Mouse (Mus musculus) stomach, embryonic 15.5 days (tissue): ENCODE results near the gene Kmt2b. TPM values are rescaled to one million over a fixed set of nuclear protein-coding genes. Genes with fewer than 3 reads are reported as not detected.

Source experiments
- ATAC-seq: fragments of 200-750 bp; cut with Nextera tagmentation; 2 replicates; pipeline ENCODE4 v1.8.0; 2017; ENCODE audit warnings: low read depth, moderate number of reproducible peaks, moderate TSS enrichment; ENCODE audit not compliant: insufficient read depth, low FRiP score
- H3K27ac ChIP-seq: fragments of 300-500 bp; sonication (generic); 2 replicates; pipeline ENCODE4 v1.5.1; 2015; ENCODE audit warnings: mild to moderate bottlenecking, inconsistent platforms
- H3K27me3 ChIP-seq: fragments of 300-500 bp; sonication (generic); replicated peaks from 2 replicates; pipeline ENCODE4 v1.6.1; 2015; ENCODE audit warnings: inconsistent platforms
- H3K36me3 ChIP-seq: fragments of 300-500 bp; sonication (generic); 2 replicates; pipeline ENCODE4 v1.6.1; 2015; ENCODE audit warnings: inconsistent platforms
- H3K4me1 ChIP-seq: fragments of 300-500 bp; sonication (generic); 2 replicates; pipeline ENCODE4 v1.6.1; 2015; ENCODE audit warnings: inconsistent platforms
- H3K4me2 ChIP-seq: fragments of 300-500 bp; sonication (generic); 2 replicates; pipeline ENCODE4 v1.6.1; 2015; ENCODE audit warnings: mild to moderate bottlenecking, inconsistent platforms
- H3K4me3 ChIP-seq: fragments of 300-500 bp; sonication (generic); replicated peaks from 2 replicates; pipeline ENCODE4 v1.5.1; 2015; ENCODE audit warnings: inconsistent platforms
- H3K9ac ChIP-seq: fragments of 300-500 bp; sonication (generic); 2 replicates; pipeline ENCODE4 v1.6.1; 2015; ENCODE audit warnings: inconsistent platforms
- H3K9me3 ChIP-seq: fragments of 300-500 bp; sonication (generic); 2 replicates; pipeline ENCODE4 v1.6.1; 2016; ENCODE audit warnings: inconsistent platforms
- WGBS: fragments of 180-500 bp; shearing (Covaris S2); methylation state at CpG from one replicate; pipeline ENCODE4 v1.1.7; 2015; 5-methylcytosine and 5-hydroxymethylcytosine counted together
- polyA plus RNA-seq: library from polyadenylated mRNA; unstranded; fragments of >200 nt; fragmentation: Nextera tagmentation; extraction: Ambion mirVana; gene quantifications from 2 replicates; pipeline ENCODE4 v1.2.1, GENCODE M21; 2015

The Kmt2b gene
- polyA plus RNA-seq, 1 experiment from 2014 or later = 8.4 TPM

GRCm38 (mm10) chr7:30585170-30585569 lies 3.4 kb downstream of the Kmt2b start:
- WGBS = 93% methylated on average over 7 of the region's 7 CpGs
- H3K9ac ChIP-seq = no peak overlapping the region
- no peaks in the 10 kb centered on the region for H3K27me3 ChIP-seq
- H3K36me3 ChIP-seq = peaks cover 66% of the 10 kb centered on the region
- H3K9me3 ChIP-seq = no peaks in the 10 kb centered on the region
- H3K27ac ChIP-seq = no peak overlapping the region
- peaks cover 18% of the 10 kb centered on the region for H3K4me1 ChIP-seq
- no peak for ATAC-seq
- no peak overlapping the region for H3K4me3 ChIP-seq
- H3K4me2 ChIP-seq = no peak overlapping the region

DNA sequence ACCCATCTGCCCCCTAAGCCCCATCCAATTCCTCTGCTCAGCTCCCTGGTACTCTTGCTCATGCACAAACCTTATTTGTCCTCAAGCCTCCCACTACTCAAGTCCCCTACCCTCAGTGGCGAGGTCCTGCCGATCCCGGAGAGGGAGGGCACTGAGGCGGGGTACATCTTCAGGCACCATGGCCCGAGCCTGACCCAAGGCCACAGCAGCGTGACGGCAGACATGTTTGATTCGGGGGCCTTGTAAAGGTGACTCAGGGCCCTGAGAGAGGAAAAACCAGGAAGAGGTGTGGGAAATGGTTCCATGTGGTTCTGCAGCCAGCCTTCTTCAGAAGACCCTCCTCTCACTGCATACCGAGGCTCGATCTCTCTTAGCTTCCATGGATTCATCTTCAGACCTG lies 4.2 kb downstream of the Kmt2b start:
- Histone ChIP-seq H3K9me3 (no peaks in the 10 kb centered on the region), H3K4me1 (peaks cover 12% of the 10 kb centered on the region), H3K4me3 (no peak overlapping the region), H3K4me2 (no peak overlapping the region), H3K36me3 (peaks cover 75% of the 10 kb centered on the region), H3K27ac (no peak overlapping the region), H3K9ac (no peak overlapping the region), H3K27me3 (no peaks in the 10 kb centered on the region)
- 93% methylated on average over 10 of the region's 10 CpGs for WGBS
- no peak for ATAC-seq

- Histone ChIP-seq H3K9ac (no peak overlapping the region), H3K27me3 (no peaks in the 10 kb centered on the region), H3K36me3 (peaks cover 94% of the 10 kb centered on the region), H3K27ac (no peak overlapping the region), H3K9me3 (no peaks in the 10 kb centered on the region), H3K4me3 (no peak overlapping the region), H3K4me2 (no peak overlapping the region), H3K4me1 (peaks cover 2% of the 10 kb centered on the region; the same call in 1 of the 2 replicates)
- no peak for ATAC-seq
- WGBS = 95% methylated on average over 16 of the region's 16 CpGs
These were observed 7.0 kb downstream of the Kmt2b start for GRCm38 (mm10) chr7:30581547-30581946.

- no peaks in the 10 kb centered on the region for H3K9me3 ChIP-seq
- no peak overlapping the region for H3K4me2 ChIP-seq
- H3K9ac ChIP-seq = no peak overlapping the region
- no peak overlapping the region for H3K27ac ChIP-seq
- H3K36me3 ChIP-seq = peaks cover 94% of the 10 kb centered on the region
- ATAC-seq = no peak
- H3K27me3 ChIP-seq = no peaks in the 10 kb centered on the region
- WGBS = 91% methylated on average over 8 of the region's 8 CpGs
- no peaks in the 10 kb centered on the region for H3K4me1 ChIP-seq
- no peak overlapping the region for H3K4me3 ChIP-seq
These were observed 8.6 kb downstream of the Kmt2b start for GRCm38 (mm10) chr7:30579950-30580349.

GRCm38 (mm10) chr7:30572969-30573368 lies 15.6 kb downstream of the Kmt2b start:
- no peak overlapping the region for H3K9ac ChIP-seq
- no peak overlapping the region for H3K27ac ChIP-seq
- no peak overlapping the region for H3K4me3 ChIP-seq
- H3K9me3 ChIP-seq = no peaks in the 10 kb centered on the region
- peaks cover 88% of the 10 kb centered on the region for H3K36me3 ChIP-seq
- no peaks in the 10 kb centered on the region for H3K27me3 ChIP-seq
- 77% methylated on average over 2 of the region's 2 CpGs for WGBS
- no peak overlapping the region for H3K4me2 ChIP-seq
- no peak for ATAC-seq
- no peaks in the 10 kb centered on the region for H3K4me1 ChIP-seq

GRCm38 (mm10) chr7:30572389-30572788 lies 16.1 kb downstream of the Kmt2b start:
- WGBS = 79% methylated on average over 5 of the region's 5 CpGs
- ATAC-seq = no peak
- no peak overlapping the region for H3K4me2 ChIP-seq

GRCm38 (mm10) chr7:30567555-30567954 lies 21.0 kb downstream of the Kmt2b start:
- H3K4me2 ChIP-seq = no peak overlapping the region
- 93% methylated on average over 11 of the region's 11 CpGs for WGBS
- no peak overlapping the region for H3K27ac ChIP-seq
- peaks cover 6% of the 10 kb centered on the region; the same call in 1 of the 2 replicates for H3K4me1 ChIP-seq
- ATAC-seq = no peak
- H3K9me3 ChIP-seq = no peaks in the 10 kb centered on the region
- H3K27me3 ChIP-seq = no peaks in the 10 kb centered on the region
- no peak overlapping the region for H3K4me3 ChIP-seq
- H3K9ac ChIP-seq = no peak overlapping the region
- peaks cover 43% of the 10 kb centered on the region for H3K36me3 ChIP-seq

More at GRCm38 (mm10) chr7:30572389-30572788, 16.1 kb downstream of the Kmt2b start:
- Histone ChIP-seq H3K9ac (no peak overlapping the region), H3K27ac (no peak overlapping the region), H3K9me3 (no peaks in the 10 kb centered on the region), H3K36me3 (peaks cover 82% of the 10 kb centered on the region), H3K27me3 (no peaks in the 10 kb centered on the region), H3K4me3 (no peak overlapping the region), H3K4me1 (no peaks in the 10 kb centered on the region)

DNA sequence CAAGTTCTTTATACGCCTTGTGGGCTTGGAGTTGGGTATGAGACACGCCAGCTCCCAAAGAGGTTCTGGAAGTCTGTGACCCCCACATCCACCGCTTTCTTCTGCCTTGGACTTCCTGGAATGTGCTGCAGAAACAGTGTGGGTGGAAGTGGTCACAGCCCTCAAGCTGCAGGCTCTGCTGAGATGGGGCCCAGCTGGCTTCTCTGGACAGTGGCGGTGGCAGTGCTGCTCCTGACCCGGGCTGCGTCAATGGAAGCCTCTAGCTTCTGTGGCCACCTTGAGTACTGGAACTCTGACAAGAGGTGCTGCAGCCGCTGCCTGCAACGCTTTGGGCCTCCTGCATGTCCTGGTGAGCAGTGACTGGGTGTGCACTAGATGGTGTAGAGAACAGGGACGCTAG lies 22.5 kb downstream of the Kmt2b start:
- Histone ChIP-seq H3K4me1 (peaks cover 6% of the 10 kb centered on the region; the same call in 1 of the 2 replicates), H3K9ac (no peak overlapping the region), H3K9me3 (no peaks in the 10 kb centered on the region), H3K4me3 (no peak overlapping the region), H3K36me3 (peaks cover 34% of the 10 kb centered on the region), H3K27ac (no peak overlapping the region), H3K27me3 (no peaks in the 10 kb centered on the region), H3K4me2 (no peak overlapping the region)
- 82% methylated on average over 9 of the region's 9 CpGs for WGBS
- no peak for ATAC-seq

GRCm38 (mm10) chr7:30564970-30565571 lies 23.5 kb downstream of the Kmt2b start, which contains the start of gene Igflr1:
Gene Igflr1, plus strand, starts transcription at chr7:30565427.
- no peak for ATAC-seq
- Histone ChIP-seq H3K9me3 (no peaks in the 10 kb centered on the region), H3K36me3 (peaks cover 25% of the 10 kb centered on the region), H3K4me3 (peak within 1 kb of the TSS; percentile 88; the same call in 1 of the 2 replicates), H3K4me1 (peaks cover 6% of the 10 kb centered on the region; the same call in 1 of the 2 replicates), H3K4me2 (peak within 1 kb of the TSS; percentile 70; the same call in 1 of the 2 replicates), H3K9ac (no peak within 1 kb of the TSS), H3K27me3 (no peaks in the 10 kb centered on the region), H3K27ac (no peak within 1 kb of the TSS)
- 93% methylated on average over 12 of the region's 12 CpGs for WGBS

DNA sequence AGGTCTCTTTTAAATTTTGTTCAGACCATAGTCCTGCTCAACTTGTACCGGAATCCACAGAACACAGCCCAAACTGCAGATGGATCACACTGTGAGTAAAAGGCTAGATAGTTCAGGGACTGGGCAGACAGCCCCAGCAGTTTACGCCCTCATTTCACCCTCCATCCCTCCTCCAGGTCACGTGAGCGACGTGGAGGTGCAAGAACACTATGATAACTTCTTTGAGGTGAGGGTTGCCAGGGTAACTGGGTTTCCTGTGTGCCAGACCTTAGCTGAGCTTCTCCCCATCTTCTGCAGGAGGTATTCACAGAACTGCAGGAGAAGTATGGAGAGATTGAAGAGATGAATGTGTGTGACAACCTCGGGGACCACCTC lies 24.6 kb downstream of the Kmt2b start:
- Histone ChIP-seq H3K27me3 (no peaks in the 10 kb centered on the region), H3K36me3 (peaks cover 14% of the 10 kb centered on the region), H3K4me2 (peak overlapping the region; percentile 70), H3K4me3 (peak overlapping the region; percentile 88), H3K4me1 (peaks cover 6% of the 10 kb centered on the region; the same call in 1 of the 2 replicates), H3K27ac (peak overlapping the region; percentile 99), H3K9me3 (no peaks in the 10 kb centered on the region), H3K9ac (peak overlapping the region; percentile 60; the same call in 1 of the 2 replicates)
- no peak for ATAC-seq
- 17% methylated on average over 6 of the region's 6 CpGs for WGBS

GRCm38 (mm10) chr7:30563117-30563905 lies 25.2 kb downstream of the Kmt2b start, which contains the start of the genes U2af1l4, Gm49396 and Psenen:
Gene U2af1l4, plus strand, starts transcription at chr7:30563301.
Gene Gm49396, plus strand, starts transcription at chr7:30563344.
Gene Psenen, minus strand, starts transcription at chr7:30563627.
- H3K27me3 ChIP-seq = no peaks in the 10 kb centered on the region
- H3K9ac ChIP-seq = peak within 1 kb of the TSS; percentile 60
- peak within 1 kb of the TSS; percentile 70 for H3K4me2 ChIP-seq
- H3K36me3 ChIP-seq = peaks cover 9% of the 10 kb centered on the region
- H3K27ac ChIP-seq = peak within 1 kb of the TSS; percentile 99
- WGBS = under 1% methylated on average over 45 of the region's 45 CpGs
- peak; percentile 87 for ATAC-seq
- H3K4me3 ChIP-seq = peak within 1 kb of the TSS; percentile 88
- peaks cover 12% of the 10 kb centered on the region; the same call in 1 of the 2 replicates for H3K4me1 ChIP-seq
- H3K9me3 ChIP-seq = no peaks in the 10 kb centered on the region
